Mouse (Mus musculus): ENCODE data around the gene Arsb. TPM values are rescaled to one million over a fixed set of nuclear protein-coding genes. Genes with fewer than 3 reads are reported as not detected.

Gene Arsb
- polyA plus RNA-seq, 1 experiment = 21.8 TPM

GRCm38 (mm10) chr13:93758149-93758898 lies 13.1 kb upstream of the Arsb start:
- H3K4me3 ChIP-seq (ENCODE audit: insufficient read depth, low read length) = no peak overlapping the region
- no peak for TF ChIP-seq CTCF (IDR thresholded peaks at IDR 0.05; ENCODE audit: low read depth, low read length)
- TF ChIP-seq POLR2A (IDR thresholded peaks at IDR 0.05; ENCODE audit: borderline replicate concordance, low read depth, low read length) = no peak
- peaks cover 7% of the 10 kb centered on the region for H3K4me1 ChIP-seq (ENCODE audit: control insufficient read depth, insufficient read depth, low read length)
- H3K27ac ChIP-seq (ENCODE audit: insufficient read depth, low read depth, low read length) = no peak overlapping the region

- no peaks in the 10 kb centered on the region for H3K4me1 ChIP-seq (ENCODE audit: control insufficient read depth, insufficient read depth, low read length)
- TF ChIP-seq POLR2A (IDR thresholded peaks at IDR 0.05; ENCODE audit: borderline replicate concordance, low read depth, low read length) (no peak), CTCF (IDR thresholded peaks at IDR 0.05; ENCODE audit: low read depth, low read length) (no peak)
- H3K27ac ChIP-seq (ENCODE audit: insufficient read depth, low read depth, low read length) = no peak overlapping the region
- no peak overlapping the region for H3K4me3 ChIP-seq (ENCODE audit: insufficient read depth, low read length)
These were observed 9.6 kb upstream of the Arsb start for GRCm38 (mm10) chr13:93761831-93762230.

GRCm38 (mm10) chr13:93762879-93763278 lies 8.6 kb upstream of the Arsb start:
- TF ChIP-seq POLR2A (IDR thresholded peaks at IDR 0.05; ENCODE audit: borderline replicate concordance, low read depth, low read length) (no peak), CTCF (IDR thresholded peaks at IDR 0.05; ENCODE audit: low read depth, low read length) (no peak)
- Histone ChIP-seq H3K4me3 (ENCODE audit: insufficient read depth, low read length) (no peak overlapping the region), H3K27ac (ENCODE audit: insufficient read depth, low read depth, low read length) (no peak overlapping the region), H3K4me1 (ENCODE audit: control insufficient read depth, insufficient read depth, low read length) (no peaks in the 10 kb centered on the region)

- H3K4me3 ChIP-seq (ENCODE audit: insufficient read depth, low read length) = no peak overlapping the region
- no peak overlapping the region for H3K27ac ChIP-seq (ENCODE audit: insufficient read depth, low read depth, low read length)
- no peaks in the 10 kb centered on the region for H3K4me1 ChIP-seq (ENCODE audit: control insufficient read depth, insufficient read depth, low read length)
- TF ChIP-seq POLR2A (IDR thresholded peaks at IDR 0.05; ENCODE audit: borderline replicate concordance, low read depth, low read length) (no peak), CTCF (IDR thresholded peaks at IDR 0.05; ENCODE audit: low read depth, low read length) (no peak)
These were observed 7.0 kb upstream of the Arsb start for GRCm38 (mm10) chr13:93764321-93764973.

GRCm38 (mm10) chr13:93771031-93771587 lies 321 bp upstream of the Arsb start:
- peaks cover 17% of the 10 kb centered on the region for H3K4me1 ChIP-seq (ENCODE audit: control insufficient read depth, insufficient read depth, low read length)
- H3K4me3 ChIP-seq (ENCODE audit: insufficient read depth, low read length) = peak overlapping the region; percentile 88
- no peak overlapping the region for H3K27ac ChIP-seq (ENCODE audit: insufficient read depth, low read depth, low read length)
- TF ChIP-seq CTCF (IDR thresholded peaks at IDR 0.05; ENCODE audit: low read depth, low read length) (no peak), POLR2A (IDR thresholded peaks at IDR 0.05; ENCODE audit: borderline replicate concordance, low read depth, low read length) (no peak)

- Histone ChIP-seq H3K27ac (ENCODE audit: insufficient read depth, low read depth, low read length) (peak overlapping the region; percentile 35), H3K4me3 (ENCODE audit: insufficient read depth, low read length) (peak overlapping the region; percentile 88), H3K4me1 (ENCODE audit: control insufficient read depth, insufficient read depth, low read length) (peaks cover 21% of the 10 kb centered on the region)
- no peak for TF ChIP-seq CTCF (IDR thresholded peaks at IDR 0.05; ENCODE audit: low read depth, low read length)
- TF ChIP-seq POLR2A (IDR thresholded peaks at IDR 0.05; ENCODE audit: borderline replicate concordance, low read depth, low read length) = 0 out of 2 replicates have a peak, but pooled peaks have one; percentile 5
These were observed 828 bp downstream of the Arsb start for GRCm38 (mm10) chr13:93772279-93772636.

GRCm38 (mm10) chr13:93772861-93773260 lies 1.4 kb downstream of the Arsb start:
- Histone ChIP-seq H3K4me3 (ENCODE audit: insufficient read depth, low read length) (peak overlapping the region; percentile 88; the same call in 1 of the 2 replicates), H3K27ac (ENCODE audit: insufficient read depth, low read depth, low read length) (no peak overlapping the region), H3K4me1 (ENCODE audit: control insufficient read depth, insufficient read depth, low read length) (peaks cover 23% of the 10 kb centered on the region)
- TF ChIP-seq POLR2A (IDR thresholded peaks at IDR 0.05; ENCODE audit: borderline replicate concordance, low read depth, low read length) = no peak
- no peak for TF ChIP-seq CTCF (IDR thresholded peaks at IDR 0.05; ENCODE audit: low read depth, low read length)

- no peak for TF ChIP-seq POLR2A (IDR thresholded peaks at IDR 0.05; ENCODE audit: borderline replicate concordance, low read depth, low read length)
- no peak for TF ChIP-seq CTCF (IDR thresholded peaks at IDR 0.05; ENCODE audit: low read depth, low read length)
- Histone ChIP-seq H3K4me3 (ENCODE audit: insufficient read depth, low read length) (no peak overlapping the region), H3K4me1 (ENCODE audit: control insufficient read depth, insufficient read depth, low read length) (peaks cover 26% of the 10 kb centered on the region), H3K27ac (ENCODE audit: insufficient read depth, low read depth, low read length) (no peak overlapping the region; the same call in 1 of the 2 replicates)
These were observed 2.4 kb downstream of the Arsb start for GRCm38 (mm10) chr13:93773704-93774315.

- H3K4me1 ChIP-seq (ENCODE audit: control insufficient read depth, insufficient read depth, low read length) = peaks cover 15% of the 10 kb centered on the region
These were observed 11.4 kb downstream of the Arsb start for GRCm38 (mm10) chr13:93782823-93783222.

More at GRCm38 (mm10) chr13:93782823-93783222, 11.4 kb downstream of the Arsb start:
- Histone ChIP-seq H3K4me3 (ENCODE audit: insufficient read depth, low read length) (no peak overlapping the region), H3K27ac (ENCODE audit: insufficient read depth, low read depth, low read length) (0 out of 2 replicates have a peak overlapping the region, but pooled peaks have one; percentile 9)
- no peak for TF ChIP-seq POLR2A (IDR thresholded peaks at IDR 0.05; ENCODE audit: borderline replicate concordance, low read depth, low read length)
- no peak for TF ChIP-seq CTCF (IDR thresholded peaks at IDR 0.05; ENCODE audit: low read depth, low read length)
